Mouse (Mus musculus): Measurements from ENCODE around the gene Tenm2. TPM values are rescaled to one million over a fixed set of nuclear protein-coding genes. Genes with fewer than 3 reads are reported as not detected.

Gene Tenm2
- 0.03 and 0.13 TPM in 2 replicates for polyA plus RNA-seq (2012; rRNA removed)

DNA sequence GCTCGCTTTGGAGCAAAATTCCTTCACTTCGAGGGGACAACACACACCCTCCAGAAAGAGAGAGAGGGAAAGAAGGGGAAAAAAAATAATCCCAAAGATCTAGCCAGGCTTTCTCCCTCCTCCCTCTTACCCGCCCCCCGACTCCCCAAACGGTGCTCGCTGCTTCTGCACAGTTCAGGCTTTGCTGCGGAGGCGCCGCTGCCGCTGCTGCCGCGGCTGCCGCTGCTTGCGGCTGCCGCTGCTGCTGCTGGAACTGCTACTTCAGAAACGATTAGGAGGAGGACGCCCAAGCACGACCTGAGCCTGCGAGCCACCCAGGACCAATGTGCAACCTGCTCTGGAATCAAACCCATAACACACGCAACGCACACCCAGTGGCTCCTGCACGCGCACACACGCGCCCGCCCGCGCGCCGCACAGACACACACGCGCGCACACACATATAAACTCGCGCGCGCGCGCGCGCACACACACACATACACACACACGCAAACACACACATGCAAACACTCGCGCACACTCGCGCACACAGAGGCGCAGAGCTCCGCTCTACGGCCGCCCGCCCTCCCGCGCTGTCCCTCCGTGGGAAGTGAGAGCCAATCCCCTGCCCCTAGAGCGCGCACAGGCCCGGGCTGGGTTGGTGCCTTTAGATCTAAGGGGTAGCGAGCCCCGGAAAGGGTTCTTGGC lies at the start of gene Tenm2:
TSS of gene Tenm2 (minus strand) at position 51 of the 687 bp plus-strand sequence.
- Histone ChIP-seq H3K27ac (ENCODE audit: insufficient read depth, low read depth, low read length) (no peak within 1 kb of the TSS), H3K4me1 (ENCODE audit: control insufficient read depth, insufficient read depth, insufficient read length, low read length) (no peaks in the 10 kb centered on the region), H3K4me3 (ENCODE audit: low read depth, low read length) (peak within 1 kb of the TSS; percentile 48), H3K27me3 (ENCODE audit: control insufficient read depth, insufficient read depth, low read length) (peaks cover 4% of the 10 kb centered on the region), H3K36me3 (ENCODE audit: control insufficient read depth, insufficient read depth, low read length) (no peaks in the 10 kb centered on the region)
- TF ChIP-seq POLR2A (IDR thresholded peaks at IDR 0.05; ENCODE audit: low read depth, low read length) (no peak), CTCF (IDR thresholded peaks at IDR 0.05; ENCODE audit: extremely low read depth, insufficient read length, insufficient replicate concordance, low read depth, low read length) (no peak)
- 2% methylated on average over 59 of the region's 59 CpGs for WGBS

DNA sequence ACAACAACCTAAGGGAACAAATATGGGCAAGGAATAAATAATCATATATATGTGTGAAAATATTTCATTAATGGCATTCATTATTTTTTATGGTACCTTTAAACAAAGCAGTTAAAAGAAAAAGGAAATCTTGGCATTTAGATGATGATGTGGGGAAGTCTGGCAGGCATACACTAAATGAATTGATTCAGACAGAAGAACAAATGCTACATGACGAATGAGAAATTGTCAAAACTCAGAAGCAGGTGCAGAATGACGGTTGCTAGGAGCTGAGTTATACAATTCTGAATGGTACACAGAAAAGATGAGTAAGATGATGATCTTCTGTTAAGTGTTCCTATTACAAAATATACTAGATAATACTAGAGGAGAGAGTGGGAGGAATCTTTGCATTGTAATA lies 49.4 kb upstream of the Tenm2 start:
- no peak overlapping the region for H3K4me3 ChIP-seq (ENCODE audit: low read depth, low read length)
- no peaks in the 10 kb centered on the region for H3K36me3 ChIP-seq (ENCODE audit: control insufficient read depth, insufficient read depth, low read length)
- no peak for TF ChIP-seq CTCF (IDR thresholded peaks at IDR 0.05; ENCODE audit: extremely low read depth, insufficient read length, insufficient replicate concordance, low read depth, low read length)
- TF ChIP-seq POLR2A (IDR thresholded peaks at IDR 0.05; ENCODE audit: low read depth, low read length) = no peak
- no peak overlapping the region for H3K27ac ChIP-seq (ENCODE audit: insufficient read depth, low read depth, low read length)
- no peaks in the 10 kb centered on the region for H3K27me3 ChIP-seq (ENCODE audit: control insufficient read depth, insufficient read depth, low read length)
- 78% methylated on average over 2 of the region's 2 CpGs for WGBS
- H3K4me1 ChIP-seq (ENCODE audit: control insufficient read depth, insufficient read depth, insufficient read length, low read length) = no peaks in the 10 kb centered on the region

DNA sequence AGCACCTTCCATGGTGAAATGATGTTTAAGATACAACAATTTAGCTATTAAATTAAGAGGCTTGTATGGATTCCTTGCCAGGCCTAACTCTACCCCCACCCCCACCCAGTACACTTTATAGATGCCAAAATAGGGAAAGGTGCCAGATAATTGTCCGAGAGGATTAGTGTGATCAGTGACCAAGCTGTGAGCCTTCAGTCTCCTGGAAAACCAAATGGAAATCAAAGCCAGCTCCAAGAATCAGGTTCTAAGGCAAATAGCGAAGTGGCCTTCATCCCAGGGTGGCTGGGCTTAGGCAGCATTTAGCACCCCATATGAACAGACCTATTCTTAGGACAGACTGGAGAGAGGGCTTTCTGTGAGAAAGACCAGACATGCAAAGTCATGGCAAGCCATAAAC lies 13.0 kb upstream of the Tenm2 start:
- H3K27ac ChIP-seq (ENCODE audit: insufficient read depth, low read depth, low read length) = no peak overlapping the region
- no peaks in the 10 kb centered on the region for H3K27me3 ChIP-seq (ENCODE audit: control insufficient read depth, insufficient read depth, low read length)
- TF ChIP-seq CTCF (IDR thresholded peaks at IDR 0.05; ENCODE audit: extremely low read depth, insufficient read length, insufficient replicate concordance, low read depth, low read length) (no peak), POLR2A (IDR thresholded peaks at IDR 0.05; ENCODE audit: low read depth, low read length) (no peak)
- 78% methylated on average over 2 of the region's 2 CpGs for WGBS
- H3K4me1 ChIP-seq (ENCODE audit: control insufficient read depth, insufficient read depth, insufficient read length, low read length) = no peaks in the 10 kb centered on the region
- H3K36me3 ChIP-seq (ENCODE audit: control insufficient read depth, insufficient read depth, low read length) = no peaks in the 10 kb centered on the region
- H3K4me3 ChIP-seq (ENCODE audit: low read depth, low read length) = no peak overlapping the region

DNA sequence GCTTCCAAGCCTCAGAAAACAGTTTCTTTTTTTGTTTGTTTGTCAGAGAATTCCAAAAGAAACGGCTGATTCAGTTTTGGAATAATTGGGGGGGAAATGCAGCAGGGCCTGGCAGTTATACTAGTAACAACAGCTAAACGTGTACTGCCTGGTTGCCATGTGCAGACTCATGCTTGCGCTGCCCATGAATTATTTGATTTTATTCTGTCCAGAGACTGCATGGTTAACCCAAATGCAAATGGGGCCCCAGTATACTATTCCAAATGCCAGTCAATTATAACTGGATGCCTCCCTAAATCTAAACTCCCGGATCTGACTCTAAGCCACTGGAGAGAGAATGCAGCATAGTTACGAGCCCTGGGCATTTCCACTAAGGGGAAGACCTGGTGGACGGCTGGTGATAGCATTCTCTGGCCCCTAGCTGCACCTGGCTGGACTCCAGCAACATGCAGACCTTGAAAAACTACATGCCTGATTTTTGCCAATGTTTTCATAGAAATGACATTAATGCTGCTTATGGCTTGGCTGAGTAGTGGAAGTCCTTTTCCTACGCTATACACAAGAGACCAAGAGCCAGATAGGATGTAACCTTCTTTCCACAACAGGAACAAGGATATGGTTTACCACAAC lies 1.4 kb upstream of the Tenm2 start:
- TF ChIP-seq CTCF (IDR thresholded peaks at IDR 0.05; ENCODE audit: extremely low read depth, insufficient read length, insufficient replicate concordance, low read depth, low read length) (no peak), POLR2A (IDR thresholded peaks at IDR 0.05; ENCODE audit: low read depth, low read length) (no peak)
- Histone ChIP-seq H3K36me3 (ENCODE audit: control insufficient read depth, insufficient read depth, low read length) (no peaks in the 10 kb centered on the region), H3K4me1 (ENCODE audit: control insufficient read depth, insufficient read depth, insufficient read length, low read length) (no peaks in the 10 kb centered on the region), H3K27ac (ENCODE audit: insufficient read depth, low read depth, low read length) (no peak overlapping the region), H3K27me3 (ENCODE audit: control insufficient read depth, insufficient read depth, low read length) (peaks cover 4% of the 10 kb centered on the region), H3K4me3 (ENCODE audit: low read depth, low read length) (no peak overlapping the region)
- 60% methylated on average over 7 of the region's 7 CpGs for WGBS

DNA sequence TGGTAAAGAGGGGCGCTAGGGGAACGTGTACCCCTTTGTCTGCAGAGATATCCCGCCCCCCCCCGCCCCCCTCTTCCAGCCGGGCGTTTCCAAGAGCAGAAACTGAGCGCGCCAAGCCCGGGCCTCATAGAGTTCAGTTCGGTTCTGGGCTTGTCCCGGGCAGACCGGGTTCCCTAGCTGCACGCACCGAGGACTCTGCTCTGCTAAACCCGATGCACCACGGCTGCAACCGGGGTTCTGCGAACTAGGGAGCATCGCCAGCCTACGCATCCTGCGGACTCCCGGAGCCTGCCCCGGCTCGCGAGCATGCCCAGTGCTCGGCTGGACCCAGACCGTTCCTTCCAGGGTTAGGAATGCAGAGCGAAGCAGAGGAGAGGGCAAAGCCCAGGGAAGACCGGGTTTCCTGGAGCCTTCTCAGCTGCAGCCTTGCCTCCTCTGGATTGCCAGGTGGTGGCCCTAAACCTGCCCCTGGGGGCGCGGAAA lies 878 bp upstream of the Tenm2 start:
- peak overlapping the region; percentile 48 for H3K4me3 ChIP-seq (ENCODE audit: low read depth, low read length)
- H3K4me1 ChIP-seq (ENCODE audit: control insufficient read depth, insufficient read depth, insufficient read length, low read length) = no peaks in the 10 kb centered on the region
- TF ChIP-seq CTCF (IDR thresholded peaks at IDR 0.05; ENCODE audit: extremely low read depth, insufficient read length, insufficient replicate concordance, low read depth, low read length) (no peak), POLR2A (IDR thresholded peaks at IDR 0.05; ENCODE audit: low read depth, low read length) (no peak)
- WGBS = 3% methylated on average over 31 of the region's 31 CpGs
- H3K27me3 ChIP-seq (ENCODE audit: control insufficient read depth, insufficient read depth, low read length) = peaks cover 4% of the 10 kb centered on the region
- H3K27ac ChIP-seq (ENCODE audit: insufficient read depth, low read depth, low read length) = no peak overlapping the region
- H3K36me3 ChIP-seq (ENCODE audit: control insufficient read depth, insufficient read depth, low read length) = no peaks in the 10 kb centered on the region

DNA sequence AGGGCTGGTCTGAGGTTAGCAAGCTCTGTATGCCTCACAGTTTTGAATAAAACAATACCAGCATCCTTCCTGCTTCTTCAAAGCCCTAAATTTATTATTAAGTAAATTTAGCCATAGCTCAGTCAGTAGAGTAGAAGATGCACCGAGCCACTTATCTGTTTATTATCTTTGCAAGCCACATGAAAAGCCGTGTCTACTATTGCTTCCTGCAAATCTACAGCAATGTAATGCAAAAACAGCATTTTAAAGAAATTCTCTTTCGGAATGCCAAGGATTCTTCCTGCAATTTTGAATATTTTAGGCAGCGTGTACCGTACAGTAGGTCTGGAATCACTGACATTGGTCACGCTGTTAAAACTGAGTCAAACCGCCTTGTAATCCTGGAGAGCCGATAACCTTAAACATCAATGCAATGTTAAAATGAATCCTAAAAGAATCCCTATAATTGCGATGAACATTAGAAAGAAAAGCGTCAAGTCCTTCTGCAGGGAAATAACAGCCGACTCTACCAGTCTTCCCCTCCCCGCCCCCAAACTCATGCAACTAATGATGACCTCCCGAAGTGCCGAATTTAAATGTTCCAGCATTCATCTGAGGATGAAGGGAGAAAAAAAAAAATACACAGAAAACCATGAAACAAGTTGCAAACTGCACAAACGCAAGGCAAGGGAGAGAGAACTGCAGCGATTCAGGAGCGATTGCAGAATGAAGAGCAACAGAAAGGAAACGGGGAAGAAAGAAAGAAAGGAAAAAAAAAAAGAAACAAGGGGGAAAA lies 556 bp downstream of the Tenm2 start:
- H3K4me3 ChIP-seq (ENCODE audit: low read depth, low read length) = no peak overlapping the region
- H3K4me1 ChIP-seq (ENCODE audit: control insufficient read depth, insufficient read depth, insufficient read length, low read length) = no peaks in the 10 kb centered on the region
- no peaks in the 10 kb centered on the region for H3K36me3 ChIP-seq (ENCODE audit: control insufficient read depth, insufficient read depth, low read length)
- peaks cover 4% of the 10 kb centered on the region for H3K27me3 ChIP-seq (ENCODE audit: control insufficient read depth, insufficient read depth, low read length)
- TF ChIP-seq POLR2A (IDR thresholded peaks at IDR 0.05; ENCODE audit: low read depth, low read length) (no peak), CTCF (IDR thresholded peaks at IDR 0.05; ENCODE audit: extremely low read depth, insufficient read length, insufficient replicate concordance, low read depth, low read length) (no peak)
- H3K27ac ChIP-seq (ENCODE audit: insufficient read depth, low read depth, low read length) = no peak overlapping the region
- 13% methylated on average over 18 of the region's 18 CpGs for WGBS

DNA sequence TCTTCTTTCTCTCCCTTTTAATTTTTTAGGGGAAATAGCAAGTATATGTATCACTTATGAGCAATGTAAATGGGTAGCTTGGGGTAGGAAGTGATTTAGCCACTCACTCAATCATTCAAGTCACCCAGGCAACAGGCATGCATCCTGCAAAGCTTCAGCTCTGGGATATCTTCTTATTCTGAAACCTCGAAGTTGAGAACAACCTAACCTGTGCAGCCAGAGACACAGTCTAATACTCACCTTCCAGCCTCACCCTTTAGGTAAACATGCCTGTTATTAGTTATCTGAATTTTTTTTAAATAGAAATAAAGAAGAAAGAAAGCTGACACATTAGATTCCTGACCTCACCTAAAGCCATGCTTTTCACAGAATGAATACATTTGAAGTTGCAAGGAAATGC lies 8.4 kb downstream of the Tenm2 start:
- TF ChIP-seq POLR2A (IDR thresholded peaks at IDR 0.05; ENCODE audit: low read depth, low read length) (no peak), CTCF (IDR thresholded peaks at IDR 0.05; ENCODE audit: extremely low read depth, insufficient read length, insufficient replicate concordance, low read depth, low read length) (no peak)
- Histone ChIP-seq H3K27ac (ENCODE audit: insufficient read depth, low read depth, low read length) (no peak overlapping the region), H3K36me3 (ENCODE audit: control insufficient read depth, insufficient read depth, low read length) (no peaks in the 10 kb centered on the region), H3K27me3 (ENCODE audit: control insufficient read depth, insufficient read depth, low read length) (no peaks in the 10 kb centered on the region), H3K4me1 (ENCODE audit: control insufficient read depth, insufficient read depth, insufficient read length, low read length) (no peaks in the 10 kb centered on the region), H3K4me3 (ENCODE audit: low read depth, low read length) (no peak overlapping the region)
- 20% methylated on average over 1 of the region's 1 CpGs for WGBS

All from small intestine, adult 2 months (tissue).